Mouse (Mus musculus): ENCODE measurements around the gene Anks1b.

- no peak for TF ChIP-seq POLR2A (IDR thresholded peaks at IDR 0.05; ENCODE audit: low read depth, low read length)
- TF ChIP-seq CTCF (IDR thresholded peaks at IDR 0.05; ENCODE audit: extremely low read depth, insufficient read length, insufficient replicate concordance, low read depth, low read length) = no peak
Observed at GRCm38 (mm10) chr10:90493996-90494642, 620.8 kb downstream of the Anks1b start.

All from small intestine, adult 2 months (tissue).